22 mouse cellular contexts compared by ENCODE assay signal in genomic region chr2:156272553-156272952, GRCm38 (mm10). TPM values are rescaled to one million over a fixed set of nuclear protein-coding genes. Genes with fewer than 3 reads are reported as not detected.
DNase-seq lines count a peak whose midpoint lies in the region; TF ChIP-seq lines count a peak whose summit lies in the region.
"Had no signal": no experiment of that assay in that cellular context is flagged by ENCODE, and none has a peak within 500 bp of the region (broad histone marks: within the 10 kb centered on the region; RNA-seq: fewer than 3 reads in every experiment).

No protein-coding gene starts in this region.

- TF ChIP-seq POLR2A in myocyte (IDR thresholded peaks at IDR 0.05; ENCODE audit: insufficient read length, low read depth): no peak

- peaks cover 20% of the 10 kb centered on the region for H3K79me2 ChIP-seq in C2C12 (ENCODE audit: control insufficient read depth, insufficient read depth)
- H3K79me2 ChIP-seq in myocyte (ENCODE audit: control insufficient read depth, insufficient read depth): no peaks in the 10 kb centered on the region

- TF ChIP-seq CTCF in C2C12 (IDR thresholded peaks at IDR 0.05; ENCODE audit: control insufficient read depth, insufficient read depth, insufficient read length): no peak

- peak; percentile 72 for DNase-seq in 3T3-L1 (ENCODE audit: low read depth, low spot score)
- peak; percentile 12 for DNase-seq in NIH3T3 (ENCODE audit: low read depth)
- no peak for DNase-seq in right cerebral cortex, postnatal 25 days
- DNase-seq in heart, adult 11 months: no peak
- no peak for DNase-seq in urinary bladder, postnatal 25 days (ENCODE audit: low spot score)
- no peak for DNase-seq in heart, postnatal 14 days
- DNase-seq: adrenal gland, adult 2 months; adrenal gland, adult 8-10 months; adrenal gland, postnatal 10 days; adrenal gland, postnatal 14 days; adrenal gland, postnatal 25 days; adrenal gland, postnatal 36 days; B cell, adult 2 months; cerebellum, adult 11 months; cerebellum, adult 11-12 months; cerebellum, adult 18-20 months; cerebellum, adult 2 months; cerebellum, adult 8-10 months had no signal

- intact Hi-C loops in heart, postnatal 14 days (cut with DNase I): no loop called here

- H3ac ChIP-seq in C2C12 (ENCODE audit: control insufficient read depth, insufficient read length, low read depth) (no peak overlapping the region), myocyte (ENCODE audit: control insufficient read depth, insufficient read length) (no peak overlapping the region)

- H3K36me3 ChIP-seq in C2C12 (ENCODE audit: control insufficient read depth, insufficient read depth): peaks cover 54% of the 10 kb centered on the region
- peaks cover 4% of the 10 kb centered on the region for H3K36me3 ChIP-seq in myocyte (ENCODE audit: control insufficient read depth, insufficient read depth)

- H3K4me3 ChIP-seq in C2C12 (ENCODE audit: insufficient read depth, poor library complexity, severe bottlenecking): no peak overlapping the region
- no peak overlapping the region for H3K4me3 ChIP-seq in myocyte

- H3K79me3 ChIP-seq in C2C12 (ENCODE audit: low read depth): peaks cover 7% of the 10 kb centered on the region

- peak overlapping the region; percentile 55 for H3K4me2 ChIP-seq in myocyte (ENCODE audit: low read depth)

- H3K27me3 ChIP-seq in C2C12 (ENCODE audit: control insufficient read depth, insufficient read depth, insufficient read length): no peaks in the 10 kb centered on the region
- H3K27me3 ChIP-seq in myocyte (ENCODE audit: control insufficient read depth, insufficient read depth, insufficient read length): no peaks in the 10 kb centered on the region
- H3K27me3 ChIP-seq: CH12.LX, Patski had no signal

TF ChIP-seq in C2C12, 6 proteins besides CTCF, POLR2A, EP300 and RAD21:
- peak; percentile 71 for TF ChIP-seq FOSL1 (IDR thresholded peaks at IDR 0.05; ENCODE audit: insufficient read depth, low read length, poor library complexity, severe bottlenecking)
- TF ChIP-seq MYOD1 (IDR thresholded peaks at IDR 0.05; ENCODE audit: control insufficient read depth, insufficient read length, low read depth): no peak
- TF ChIP-seq USF1 (IDR thresholded peaks at IDR 0.05; ENCODE audit: low read depth): peak; percentile 5

TF ChIP-seq in myocyte, 11 proteins besides CTCF, POLR2A, EP300 and RAD21:
- TF ChIP-seq MYOD1 (IDR thresholded peaks at IDR 0.05; ENCODE audit: control insufficient read depth in 1 of 3, insufficient read length in 2 of 3, low read depth in 2 of 3) (no peak), MAX (IDR thresholded peaks at IDR 0.05; ENCODE audit: low read depth) (no peak), MYOG (IDR thresholded peaks at IDR 0.05; ENCODE audit: control insufficient read depth in 1 of 3, insufficient read depth in 1 of 3, insufficient read length in 2 of 3, low read depth in 2 of 3) (no peak)

RNA-seq across cellular contexts. Expression of gene Cnbd2, which starts 39.5 kb away (rescaled TPM):
- polyA plus RNA-seq in C2C12 (2012; fragmentation: generic; extraction: Trizol) (1.7 TPM), myocyte (2012; fragmentation: generic; extraction: Trizol) (4.1 TPM)
- 1 to 10 TPM in 1 of 2 experiments, under 1 TPM in 1; 0.91 to 1.5 TPM for total RNA-seq in heart, postnatal 14 days (2021)

RNA-seq across cellular contexts. Expression of gene Scand1, which starts 40.0 kb away (rescaled TPM):
- polyA plus RNA-seq in C2C12 (2012; fragmentation: generic; extraction: Trizol): 140 TPM
- 167 TPM for polyA plus RNA-seq in myocyte (2012; fragmentation: generic; extraction: Trizol)
- 10 to 100 TPM; 78.8 to 79.7 TPM for total RNA-seq in heart, postnatal 14 days (2021)

Comparison
In these comparisons a context has a peak if more than half of its experiments do, and no peak if none do; other contexts are left out.
1. DNase-seq: peak in 3T3-L1 (single experiment) and NIH3T3 (single experiment); none in right cerebral cortex, postnatal 25 days (single experiment), heart, adult 11 months (single experiment), urinary bladder, postnatal 25 days (single experiment) and heart, postnatal 14 days (0 of 2).